Mouse (Mus musculus) embryo, embryonic 9.5 days (tissue): Measurements from ENCODE around the gene Bckdhb.

Source experiments
- DNase-seq: peaks from one replicate; pipeline ENCODE4 v3.0.0-alpha.2; 2017; ENCODE audit errors: extremely low spot score

Gene Bckdhb

DNA sequence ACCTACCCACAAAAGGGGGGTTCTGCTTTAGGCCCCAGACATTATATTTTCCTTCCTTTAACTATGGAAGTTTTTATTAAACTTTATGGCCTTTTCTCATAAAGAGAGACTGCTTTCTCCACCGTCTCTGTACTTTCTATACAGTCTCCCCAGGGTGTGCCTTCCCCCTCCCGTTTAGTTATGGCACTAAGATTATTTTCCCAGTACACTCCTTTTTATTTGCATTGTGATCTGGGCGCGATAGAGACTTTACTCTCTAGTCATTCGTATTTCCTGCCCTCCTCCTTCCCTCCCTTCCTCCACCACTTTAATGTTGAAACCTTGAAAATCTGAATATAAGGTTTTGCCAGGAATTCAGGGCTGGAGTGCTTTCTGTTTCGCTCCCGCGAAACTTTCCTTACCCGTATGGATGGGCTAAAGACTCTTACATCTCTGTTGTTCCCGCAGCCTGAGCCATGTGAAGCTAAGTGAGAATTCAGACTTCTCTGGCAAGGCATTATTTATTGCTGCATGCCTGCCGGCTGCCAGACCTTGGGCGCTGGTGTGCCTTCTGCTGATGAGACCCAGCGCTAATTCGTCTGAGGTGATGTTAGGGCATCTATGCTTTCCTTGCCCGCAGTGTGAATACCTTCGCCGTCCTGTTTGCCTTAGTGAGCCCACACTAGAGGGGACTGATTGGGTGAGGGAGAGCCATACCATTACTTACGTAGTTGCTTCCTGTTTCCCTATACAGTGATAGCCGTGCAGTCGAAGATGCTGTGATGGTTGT, 182.3 kb downstream of the Bckdhb start:
- no peak for DNase-seq

DNA sequence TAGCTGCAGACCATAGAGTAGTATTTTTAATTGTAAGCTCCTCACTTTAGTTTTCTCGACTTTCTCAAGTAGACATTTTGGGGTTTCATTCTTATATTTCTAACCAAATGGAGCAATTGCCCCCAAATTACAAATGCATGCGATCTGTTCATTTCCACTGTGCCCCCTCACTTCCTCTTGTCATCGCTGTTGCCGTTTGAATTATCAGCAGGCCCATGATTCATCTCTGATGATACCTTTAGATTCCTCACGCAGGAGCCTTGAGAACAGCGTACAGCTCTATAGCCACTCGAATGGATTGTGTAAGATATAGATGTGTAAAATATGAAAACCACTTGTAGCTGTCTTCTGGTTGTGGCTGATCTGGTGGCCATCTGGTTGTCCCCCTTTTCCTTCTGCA, 183.6 kb downstream of the Bckdhb start:
- no peak for DNase-seq

DNA sequence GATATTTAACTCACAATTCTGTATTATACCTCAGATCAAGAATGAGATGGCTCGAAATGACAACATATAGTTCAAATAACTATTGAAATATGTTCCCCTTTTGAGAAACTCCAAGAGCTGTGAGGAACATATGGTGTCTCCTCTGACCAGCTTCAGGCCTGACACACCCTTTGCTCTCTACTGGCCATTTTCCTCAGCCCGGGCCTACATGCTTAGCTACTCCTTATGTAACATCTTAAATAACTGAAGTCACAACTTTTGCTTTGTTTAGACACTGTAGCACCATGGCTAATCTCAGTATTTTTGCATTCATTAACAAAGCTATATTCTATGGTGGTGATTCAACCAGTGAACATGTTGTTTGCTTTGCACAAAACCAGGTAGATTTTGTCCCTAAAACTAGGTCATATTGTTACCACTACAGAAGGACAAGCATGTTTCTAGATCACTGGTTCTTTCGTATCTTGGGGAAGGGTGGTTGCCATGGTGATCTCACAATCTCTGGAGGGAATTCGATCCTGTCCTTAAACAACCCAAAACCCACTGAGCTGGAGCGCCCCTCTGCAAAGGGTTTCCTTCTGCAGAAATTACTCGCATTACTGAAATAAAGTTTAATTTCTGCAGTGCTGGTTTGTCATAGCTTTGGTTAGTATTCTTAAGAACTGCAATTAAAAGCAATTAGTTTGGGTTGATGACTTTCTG, 185.0 kb downstream of the Bckdhb start:
- peak; percentile 45 for DNase-seq

DNA sequence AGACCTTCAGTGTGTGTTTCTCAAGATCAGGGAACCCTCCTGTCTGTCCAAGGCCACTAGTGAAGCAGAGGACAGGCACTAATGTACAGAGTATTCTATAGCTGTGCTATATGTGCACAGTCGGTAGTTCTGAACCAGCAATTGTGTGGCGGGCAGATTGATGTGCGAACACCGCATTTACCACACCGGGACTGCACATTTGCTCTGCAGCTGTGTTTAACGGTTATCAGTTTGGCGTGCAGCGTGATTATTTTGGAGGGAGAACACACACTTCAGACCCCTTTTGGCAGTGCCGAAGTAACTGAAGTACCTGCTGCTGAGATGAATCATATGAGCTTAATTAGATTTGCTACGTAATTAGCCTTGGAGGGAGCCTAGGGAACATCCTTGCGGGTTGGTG, 185.7 kb downstream of the Bckdhb start:
- peak; percentile 22 for DNase-seq

- no peak for DNase-seq
Measured at GRCm38 (mm10) chr9:84112319-84112718, 187.4 kb downstream of the Bckdhb start.

GRCm38 (mm10) chr9:84112842-84113568, 188.1 kb downstream of the Bckdhb start:
- no peak for DNase-seq

DNA sequence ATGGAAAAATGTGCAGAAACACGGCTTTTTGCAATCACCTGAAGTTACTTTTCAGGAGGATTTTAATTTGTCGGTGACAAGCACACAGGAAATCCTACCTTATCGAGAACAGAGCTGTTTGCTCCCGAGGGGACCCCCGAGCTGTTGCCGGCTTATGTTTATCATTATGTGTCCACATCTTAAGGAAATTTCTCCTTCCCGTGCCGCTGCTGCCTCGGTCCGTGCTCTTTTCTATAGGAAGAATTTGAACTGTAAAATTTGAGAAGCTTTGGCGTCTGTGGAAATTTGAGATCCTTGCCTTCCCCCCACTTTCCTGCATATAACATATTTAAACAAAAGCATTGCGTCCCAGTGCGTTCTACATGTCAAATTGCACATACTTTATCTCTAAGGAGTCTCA, 189.3 kb downstream of the Bckdhb start:
- no peak for DNase-seq

- DNase-seq: no peak
Measured at GRCm38 (mm10) chr9:84117337-84117736, 192.4 kb downstream of the Bckdhb start.

DNA sequence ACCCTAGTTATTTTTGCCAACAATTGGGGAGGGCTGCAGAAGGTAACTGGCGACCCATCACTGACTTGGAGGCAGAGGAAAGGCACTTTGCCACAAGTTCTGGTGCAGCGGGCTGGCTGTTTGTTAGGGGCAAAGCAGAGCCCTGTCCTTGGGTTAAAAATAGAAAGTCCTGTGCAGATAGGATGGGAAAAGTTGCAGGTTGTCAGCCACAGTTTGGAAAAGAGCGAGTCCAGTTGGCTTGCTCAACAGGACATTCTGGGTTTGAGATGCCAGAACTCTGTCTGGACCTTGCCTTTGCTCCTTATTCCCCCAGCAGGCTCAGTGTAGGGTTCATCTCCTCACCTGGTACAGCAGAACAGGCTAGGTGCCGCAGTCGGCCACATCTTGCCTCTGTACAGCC, 200.1 kb downstream of the Bckdhb start:
- DNase-seq: no peak

- DNase-seq: no peak
Measured at GRCm38 (mm10) chr9:84130338-84130737, 205.4 kb downstream of the Bckdhb start.

DNA sequence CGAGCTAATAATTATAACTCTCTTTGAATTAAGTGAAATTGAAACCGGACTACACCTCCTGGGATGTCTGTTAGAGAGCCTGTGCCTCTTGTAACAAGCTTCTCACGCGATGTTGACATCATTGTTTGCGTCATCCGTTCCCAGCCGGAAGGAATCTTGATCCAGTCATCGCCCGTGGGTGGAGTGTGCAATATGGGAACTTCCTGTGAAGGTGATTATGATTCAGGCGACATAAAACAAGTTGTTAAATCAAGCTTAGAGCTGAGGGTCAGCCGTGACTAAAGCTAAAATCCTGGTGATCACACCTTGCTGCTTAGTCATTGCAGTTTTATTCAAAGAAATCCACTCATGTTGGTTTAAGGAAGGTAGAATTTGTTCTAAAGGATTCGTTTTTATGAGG, 210.1 kb downstream of the Bckdhb start:
- no peak for DNase-seq

- DNase-seq: no peak
Measured at GRCm38 (mm10) chr9:84137192-84137591, 212.2 kb downstream of the Bckdhb start.

- no peak for DNase-seq
Measured at GRCm38 (mm10) chr9:84148124-84148523, 223.2 kb downstream of the Bckdhb start.
